Comparison of ENCODE assay signal across 8 mouse cellular contexts in genomic region chr17:24477985-24478600, GRCm38 (mm10). TPM values are rescaled to one million over a fixed set of nuclear protein-coding genes. Genes with fewer than 3 reads are reported as not detected.
DNase-seq lines count a peak whose midpoint lies in the region; ATAC-seq and TF ChIP-seq lines count a peak whose summit lies in the region.

No protein-coding gene starts in this region.

- H3K9me3 ChIP-seq in lung, embryonic 14.5 days (ENCODE audit: low read depth, low read length), result no peaks in the 10 kb centered on the region
- H3K9me3 ChIP-seq in hindbrain, embryonic 14.5 days (ENCODE audit: control insufficient read depth, low read length), result no peaks in the 10 kb centered on the region
- H3K9me3 ChIP-seq in liver, embryonic 16.5 days (replicated peaks; ENCODE audit: control insufficient read depth, low read length), result no peaks in the 10 kb centered on the region

- H3K9ac ChIP-seq in lung, embryonic 14.5 days, result peak overlapping the region; percentile 82
- H3K9ac ChIP-seq in hindbrain, embryonic 14.5 days, result peak overlapping the region; percentile 80
- peak overlapping the region; percentile 84 for H3K9ac ChIP-seq in liver, embryonic 16.5 days (ENCODE audit: low read depth, low read length)

- peak overlapping the region; percentile 73 for H3K4me3 ChIP-seq in lung, embryonic 14.5 days (ENCODE audit: low read depth, low read length)
- H3K4me3 ChIP-seq in hindbrain, embryonic 14.5 days (replicated peaks; ENCODE audit: low read length), result peak overlapping the region; percentile 76
- H3K4me3 ChIP-seq in liver, embryonic 16.5 days (ENCODE audit: low read depth, low read length), result peak overlapping the region; percentile 74

- peak; percentile 30 for DNase-seq in lung, embryonic 14.5 days
- no peak for DNase-seq in lung, postnatal 14 days
- DNase-seq in cerebellum, adult 9-10 months, result peak; percentile 74
- no peak for DNase-seq in hindbrain, embryonic 14.5 days (ENCODE audit: low spot score)
- no peak for DNase-seq in right cerebral cortex, adult 2 months (ENCODE audit: low spot score in 2 of 2)
- DNase-seq in right cerebral cortex, postnatal 25 days, result no peak
- DNase-seq in gastrocnemius, adult 8-10 months (ENCODE audit: low spot score in 2 of 2), result no peak

- peak; percentile 42 for ATAC-seq in lung, embryonic 14.5 days (ENCODE audit: insufficient read depth)
- ATAC-seq in hindbrain, embryonic 14.5 days (ENCODE audit: low FRiP score), result 0 out of 2 replicates have a peak, but pooled peaks have one; percentile 12
- no peak for ATAC-seq in liver, embryonic 16.5 days (ENCODE audit: low read depth)

- no peaks in the 10 kb centered on the region for H3K27me3 ChIP-seq in lung, embryonic 14.5 days (ENCODE audit: insufficient read depth, low read length)
- H3K27me3 ChIP-seq in hindbrain, embryonic 14.5 days (ENCODE audit: control insufficient read depth, insufficient read depth, low read length), result no peaks in the 10 kb centered on the region
- no peaks in the 10 kb centered on the region for H3K27me3 ChIP-seq in liver, embryonic 16.5 days (ENCODE audit: control insufficient read depth, insufficient read depth, low read depth, low read length)

- no peak overlapping the region for H3K27ac ChIP-seq in lung, embryonic 14.5 days (ENCODE audit: low read depth)
- no peak overlapping the region for H3K27ac ChIP-seq in hindbrain, embryonic 14.5 days
- H3K27ac ChIP-seq in liver, embryonic 16.5 days (ENCODE audit: low read length), result peak overlapping the region; percentile 92; the same call in 1 of the 2 replicates

- peaks cover 40% of the 10 kb centered on the region for H3K36me3 ChIP-seq in lung, embryonic 14.5 days (ENCODE audit: insufficient read depth)
- H3K36me3 ChIP-seq in hindbrain, embryonic 14.5 days (replicated peaks; ENCODE audit: control insufficient read depth, insufficient read depth), result peaks cover 42% of the 10 kb centered on the region
- peaks cover 31% of the 10 kb centered on the region for H3K36me3 ChIP-seq in liver, embryonic 16.5 days (ENCODE audit: control insufficient read depth, insufficient read depth)

- TF ChIP-seq CTCF in lung, embryonic 14.5 days (IDR thresholded peaks at IDR 0.05; ENCODE audit: low read depth), result no peak

- H3K4me2 ChIP-seq in lung, embryonic 14.5 days, result peak overlapping the region; percentile 62
- H3K4me2 ChIP-seq in hindbrain, embryonic 14.5 days (replicated peaks), result peak overlapping the region; percentile 65
- H3K4me2 ChIP-seq in liver, embryonic 16.5 days (ENCODE audit: low read depth, low read length), result peak overlapping the region; percentile 75

- H3K4me1 ChIP-seq in lung, embryonic 14.5 days (ENCODE audit: insufficient read depth), result peaks cover 3% of the 10 kb centered on the region; the same call in 1 of the 2 replicates
- no peaks in the 10 kb centered on the region; the same call in 1 of the 2 replicates for H3K4me1 ChIP-seq in hindbrain, embryonic 14.5 days (replicated peaks; ENCODE audit: control insufficient read depth, insufficient read depth, low read length)
- H3K4me1 ChIP-seq in liver, embryonic 16.5 days (ENCODE audit: control insufficient read depth, low read depth, low read length), result peaks cover 16% of the 10 kb centered on the region

- WGBS in lung, embryonic 14.5 days, result 40% methylated on average over 11 of the region's 11 CpGs
- 54% methylated on average over 11 of the region's 11 CpGs for WGBS in hindbrain, embryonic 14.5 days
- WGBS in liver, embryonic 16.5 days (ENCODE audit: insufficient replicate concordance), result 49% methylated on average over 11 of the region's 11 CpGs

RNA-seq across cellular contexts. Expression of gene Mlst8, which starts 0.8 kb away (rescaled TPM):
- 23.8 and 30.2 TPM in 2 replicates for polyA plus RNA-seq in lung, embryonic 14.5 days (2014; fragmentation: Nextera tagmentation; extraction: Ambion mirVana)
- 30.2 and 31.1 TPM in 2 replicates for polyA plus RNA-seq in hindbrain, embryonic 14.5 days (2014; fragmentation: Nextera tagmentation; extraction: Ambion mirVana)
- 11.8 and 11.9 TPM in 2 replicates for polyA plus RNA-seq in liver, embryonic 16.5 days (2015; fragmentation: Nextera tagmentation; extraction: Ambion mirVana)
- 10 to 100 TPM in 2 of 4 experiments, 1 to 10 TPM in 2; 8.2 to 11.3 (median 9.6) TPM for total RNA-seq in gastrocnemius, adult 8-10 months (2022)

RNA-seq across cellular contexts. Expression of gene Bricd5, which starts 4.4 kb away (rescaled TPM):
- polyA plus RNA-seq in lung, embryonic 14.5 days (2014; fragmentation: Nextera tagmentation; extraction: Ambion mirVana), result 0.37 TPM in 1 of 2 replicates, not detected in the other
- polyA plus RNA-seq in hindbrain, embryonic 14.5 days (2014; fragmentation: Nextera tagmentation; extraction: Ambion mirVana), result 0.75 TPM in 1 of 2 replicates, not detected in the other
- not detected in 2 replicates for polyA plus RNA-seq in liver, embryonic 16.5 days (2015; fragmentation: Nextera tagmentation; extraction: Ambion mirVana)
- not detected for total RNA-seq in gastrocnemius, adult 8-10 months (2022)

RNA-seq across cellular contexts. Expression of gene Pgp, which starts 7.9 kb away (rescaled TPM):
- polyA plus RNA-seq in lung, embryonic 14.5 days (2014; fragmentation: Nextera tagmentation; extraction: Ambion mirVana), result 57.9 and 60.2 TPM in 2 replicates
- 71.2 and 73.5 TPM in 2 replicates for polyA plus RNA-seq in hindbrain, embryonic 14.5 days (2014; fragmentation: Nextera tagmentation; extraction: Ambion mirVana)
- polyA plus RNA-seq in liver, embryonic 16.5 days (2015; fragmentation: Nextera tagmentation; extraction: Ambion mirVana), result 48.2 and 49.0 TPM in 2 replicates
- 10 to 100 TPM; 55.1 to 60.3 (median 60.2) TPM for total RNA-seq in gastrocnemius, adult 8-10 months (2022)

RNA-seq across cellular contexts. Expression of gene E4f1, which starts 8.0 kb away (rescaled TPM):
- polyA plus RNA-seq in lung, embryonic 14.5 days (2014; fragmentation: Nextera tagmentation; extraction: Ambion mirVana), result 22.3 and 25.2 TPM in 2 replicates
- polyA plus RNA-seq in hindbrain, embryonic 14.5 days (2014; fragmentation: Nextera tagmentation; extraction: Ambion mirVana), result 20.6 and 25.8 TPM in 2 replicates
- 11.4 and 12.3 TPM in 2 replicates for polyA plus RNA-seq in liver, embryonic 16.5 days (2015; fragmentation: Nextera tagmentation; extraction: Ambion mirVana)
- total RNA-seq in gastrocnemius, adult 8-10 months (2022), result 10 to 100 TPM; 13.6 to 14.6 (median 14.2) TPM

RNA-seq across cellular contexts. Expression of gene Caskin1, which starts 10.3 kb away (rescaled TPM):
- 0.93 and 1.1 TPM in 2 replicates for polyA plus RNA-seq in lung, embryonic 14.5 days (2014; fragmentation: Nextera tagmentation; extraction: Ambion mirVana)
- 45.7 and 46.8 TPM in 2 replicates for polyA plus RNA-seq in hindbrain, embryonic 14.5 days (2014; fragmentation: Nextera tagmentation; extraction: Ambion mirVana)
- 0.08 and 0.13 TPM in 2 replicates for polyA plus RNA-seq in liver, embryonic 16.5 days (2015; fragmentation: Nextera tagmentation; extraction: Ambion mirVana)
- total RNA-seq in gastrocnemius, adult 8-10 months (2022), result under 1 TPM in 2 of 4 experiments, not detected in 2; 0.05 to 0.21 TPM

Comparison
In these comparisons a context has a peak if more than half of its experiments do, and no peak if none do; other contexts are left out.
1. DNase-seq: peak in lung, embryonic 14.5 days (single experiment) and cerebellum, adult 9-10 months (single experiment); none in lung, postnatal 14 days (single experiment), hindbrain, embryonic 14.5 days (single experiment), right cerebral cortex, adult 2 months (0 of 2), right cerebral cortex, postnatal 25 days (single experiment) and gastrocnemius, adult 8-10 months (0 of 2).
2. Peak in every context shown above with its lines, with median percentiles within 50 percentile points of each other: H3K4me2 ChIP-seq, H3K4me3 ChIP-seq and H3K9ac ChIP-seq.